Mouse (Mus musculus) midbrain, embryonic 15.5 days (tissue): ENCODE measurements at regions not wholly inside any gene's neighbourhood (a gene's known extent, or its start where the extent isn't known, plus 50 kb on each side); places are given as distances from the start of the nearest gene placed in this dataset.

Source experiments
- ATAC-seq: fragments of 200-750 bp; cut with Nextera tagmentation; replicated peaks from 2 replicates; pipeline ENCODE4 v1.8.0; 2017; ENCODE audit warnings: moderate TSS enrichment
- H3K27ac ChIP-seq: fragments of 300-500 bp; sonication (generic); 2 replicates; pipeline ENCODE4 v1.5.1; 2015; ENCODE audit warnings: mild to moderate bottlenecking, inconsistent platforms
- H3K27me3 ChIP-seq: fragments of 300-500 bp; sonication (generic); replicated peaks from 2 replicates; pipeline ENCODE4 v1.6.1; 2015; ENCODE audit warnings: inconsistent platforms
- H3K36me3 ChIP-seq: fragments of 300-500 bp; sonication (generic); replicated peaks from 2 replicates; pipeline ENCODE4 v1.6.1; 2015; ENCODE audit warnings: inconsistent platforms
- H3K4me1 ChIP-seq: fragments of 300-500 bp; sonication (generic); 2 replicates; pipeline ENCODE4 v1.6.1; 2015; ENCODE audit warnings: inconsistent platforms
- H3K4me2 ChIP-seq: fragments of 300-500 bp; sonication (generic); 2 replicates; pipeline ENCODE4 v1.6.1; 2015; ENCODE audit warnings: inconsistent platforms, mild to moderate bottlenecking, moderate library complexity
- H3K4me3 ChIP-seq: fragments of 300-500 bp; sonication (generic); 2 replicates; pipeline ENCODE4 v1.5.1; 2015; ENCODE audit warnings: mild to moderate bottlenecking, inconsistent platforms
- H3K9ac ChIP-seq: fragments of 300-500 bp; sonication (generic); 2 replicates; pipeline ENCODE4 v1.6.1; 2015; ENCODE audit warnings: mild to moderate bottlenecking, inconsistent platforms
- H3K9me3 ChIP-seq: fragments of 300-500 bp; sonication (generic); 2 replicates; pipeline ENCODE4 v1.6.1; 2016; ENCODE audit warnings: inconsistent platforms
- WGBS: fragments of 180-500 bp; shearing (Covaris S2); methylation state at CpG from one replicate; pipeline ENCODE4 v1.1.7; 2015; ENCODE audit warnings: mixed read lengths; 5-methylcytosine and 5-hydroxymethylcytosine counted together

DNA sequence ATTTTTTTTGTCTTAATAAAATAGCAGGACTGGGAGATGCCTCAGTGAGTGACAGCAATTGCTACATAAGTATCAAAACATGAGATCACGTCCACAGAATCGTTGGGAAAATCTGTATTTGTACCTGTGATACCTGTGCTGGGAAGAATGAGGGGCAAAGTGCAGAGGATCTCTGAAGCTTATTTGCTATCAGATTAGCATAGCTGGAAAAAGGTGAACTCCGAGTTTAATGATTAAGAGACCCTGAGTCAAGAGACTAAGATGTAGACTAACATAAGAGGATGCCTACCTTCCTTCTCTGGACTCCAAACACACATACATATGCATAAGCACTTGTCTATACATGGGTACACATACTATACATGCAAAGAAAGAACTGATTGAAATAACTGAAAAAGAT is 710.1 kb downstream of the Plod2 start:
- ATAC-seq, result no peak
- Histone ChIP-seq H3K9ac (no peak overlapping the region), H3K36me3 (no peaks in the 10 kb centered on the region), H3K4me1 (no peaks in the 10 kb centered on the region), H3K9me3 (no peaks in the 10 kb centered on the region), H3K4me3 (no peak overlapping the region), H3K27me3 (no peaks in the 10 kb centered on the region), H3K27ac (no peak overlapping the region), H3K4me2 (no peak overlapping the region)
- WGBS, result 85% methylated on average over 3 of the region's 3 CpGs

GRCm38 (mm10) chr9:93297332-93297731 is 755.3 kb downstream of the Plod2 start:
- H3K9ac ChIP-seq, result no peak overlapping the region
- H3K9me3 ChIP-seq, result no peaks in the 10 kb centered on the region
- 75% methylated on average over 2 of the region's 2 CpGs for WGBS

GRCm38 (mm10) chr9:93306753-93307152 is 764.7 kb downstream of the Plod2 start:
- ATAC-seq, result no peak

More at GRCm38 (mm10) chr9:93297332-93297731, 755.3 kb downstream of the Plod2 start:
- ATAC-seq, result no peak
- Histone ChIP-seq H3K4me1 (no peaks in the 10 kb centered on the region), H3K4me3 (no peak overlapping the region), H3K36me3 (no peaks in the 10 kb centered on the region), H3K27ac (no peak overlapping the region), H3K4me2 (no peak overlapping the region), H3K27me3 (no peaks in the 10 kb centered on the region)

DNA sequence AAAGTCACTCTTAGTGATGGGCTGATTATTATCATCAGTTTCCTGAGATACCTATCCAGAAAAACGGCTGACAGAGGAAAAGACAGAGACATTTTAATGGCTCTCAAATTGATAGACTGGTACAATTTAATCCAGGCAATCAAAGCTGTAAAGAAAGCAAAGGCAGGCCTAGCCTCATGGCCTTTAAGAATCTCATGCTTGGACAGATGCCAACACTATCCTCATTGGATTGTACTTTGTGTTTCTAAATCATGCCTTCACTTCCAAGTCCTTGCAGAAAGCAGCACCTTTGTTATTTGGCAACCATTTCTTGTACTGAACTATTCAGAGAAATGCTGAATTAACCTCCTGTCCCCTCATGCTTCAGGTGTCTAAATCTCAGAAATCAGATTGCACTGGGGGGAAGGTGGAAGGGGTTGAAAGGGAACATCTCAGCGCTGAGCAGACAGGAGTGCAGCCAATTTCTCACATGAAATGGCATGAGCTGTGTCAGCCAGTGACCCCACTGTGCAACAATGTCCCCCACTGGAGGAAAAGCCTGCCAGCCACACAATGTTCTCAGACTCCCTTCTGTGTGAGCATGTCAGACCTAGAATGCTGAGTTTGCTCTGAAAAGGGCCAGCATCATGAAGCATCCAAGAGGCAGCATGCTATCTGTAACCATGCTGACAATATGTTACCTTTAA is 787.1 kb downstream of the Plod2 start:
- Histone ChIP-seq H3K9me3 (no peaks in the 10 kb centered on the region), H3K9ac (no peak overlapping the region), H3K27ac (no peak overlapping the region), H3K4me2 (no peak overlapping the region), H3K36me3 (no peaks in the 10 kb centered on the region), H3K27me3 (no peaks in the 10 kb centered on the region), H3K4me1 (no peaks in the 10 kb centered on the region), H3K4me3 (no peak overlapping the region)
- no peak; the same call in 1 of the 2 replicates for ATAC-seq
- WGBS, result 44% methylated on average over 2 of the region's 2 CpGs

More at GRCm38 (mm10) chr9:93306753-93307152, 764.7 kb downstream of the Plod2 start:
- H3K27ac ChIP-seq, result no peak overlapping the region
- WGBS, result 68% methylated on average over 2 of the region's 2 CpGs
- H3K4me2 ChIP-seq, result no peak overlapping the region
- no peaks in the 10 kb centered on the region for H3K4me1 ChIP-seq
- no peaks in the 10 kb centered on the region for H3K27me3 ChIP-seq
- no peaks in the 10 kb centered on the region for H3K9me3 ChIP-seq
- no peak overlapping the region for H3K4me3 ChIP-seq
- H3K36me3 ChIP-seq, result no peaks in the 10 kb centered on the region
- H3K9ac ChIP-seq, result no peak overlapping the region
